Mouse (Mus musculus): ENCODE results near the gene AF067061. TPM values are rescaled to one million over a fixed set of nuclear protein-coding genes. Genes with fewer than 3 reads are reported as not detected.

Gene AF067061
- polyA plus RNA-seq (2014; fragmentation: Illumina TruSeq; extraction: RNeasy Lipid Tissue Mini Kit (QIAGEN cat#74804); ENCODE audit: low read depth, low replicate concordance), result not detected

DNA sequence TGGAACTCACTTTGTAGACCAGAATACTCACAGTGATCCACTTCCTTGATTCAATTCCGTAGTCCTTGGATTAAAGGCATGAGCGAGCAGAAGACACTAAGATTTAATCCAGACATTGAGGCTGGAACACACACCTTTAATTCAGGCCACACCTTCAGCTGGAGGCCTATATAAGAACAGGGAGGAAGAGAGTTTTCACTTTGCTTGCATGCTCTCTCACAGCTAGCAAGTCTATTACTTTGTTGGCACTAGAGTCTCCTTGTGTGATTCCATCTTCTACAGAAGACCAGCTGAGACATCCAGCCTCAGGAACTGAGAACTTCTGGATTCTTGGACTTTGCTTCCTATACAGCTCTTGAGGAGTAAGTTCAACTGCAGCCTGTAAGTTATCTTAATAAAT is at the start of gene AF067061:
AF067061 (plus strand) TSS at position 245 of the 400 bp plus-strand sequence.

DNA sequence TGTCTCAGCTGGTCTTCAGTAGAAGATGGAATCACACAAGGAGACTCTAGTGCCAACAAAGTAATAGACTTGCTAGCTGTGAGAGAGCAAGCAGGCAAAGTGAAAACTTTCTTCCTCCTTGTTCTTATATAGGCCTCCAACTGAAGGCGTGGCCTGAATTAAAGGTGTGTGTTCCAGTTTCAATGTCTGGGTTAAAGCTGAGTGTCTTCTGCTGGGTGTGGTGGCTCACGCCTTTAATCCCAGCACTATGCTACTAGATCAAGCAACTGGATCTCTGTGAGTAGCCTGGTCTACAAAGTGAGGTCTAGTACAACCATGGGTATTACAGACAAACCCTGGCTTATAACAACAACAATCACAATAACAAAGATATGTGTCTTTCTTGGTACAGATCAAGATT is 47.1 kb upstream of the AF067061 start, which contains the start of gene Gm21762:
Gm21762 (minus strand) TSS at position 101 of the 400 bp plus-strand sequence.

DNA sequence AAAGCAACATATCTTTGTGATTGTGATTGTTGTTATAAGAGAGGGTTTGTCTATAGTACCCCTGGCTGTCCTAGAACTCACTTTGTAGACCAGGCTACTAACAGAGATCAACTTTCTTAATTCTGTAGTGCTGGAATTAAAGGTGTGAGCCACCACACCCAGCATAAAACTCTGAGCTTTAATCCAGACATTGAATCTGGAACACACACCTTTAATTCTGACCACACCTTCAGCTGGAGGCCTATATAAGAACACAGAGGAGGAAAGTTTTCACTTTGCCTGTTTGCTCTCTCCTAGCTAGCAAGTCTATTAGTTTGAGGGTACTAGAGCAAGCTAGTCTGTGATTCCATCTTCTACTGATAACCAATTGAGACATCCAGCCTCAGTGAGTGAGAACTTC is 24.1 kb upstream of the AF067061 start, which contains the start of gene Gm21731:
Gm21731 (plus strand) TSS at position 301 of the 400 bp plus-strand sequence.

DNA sequence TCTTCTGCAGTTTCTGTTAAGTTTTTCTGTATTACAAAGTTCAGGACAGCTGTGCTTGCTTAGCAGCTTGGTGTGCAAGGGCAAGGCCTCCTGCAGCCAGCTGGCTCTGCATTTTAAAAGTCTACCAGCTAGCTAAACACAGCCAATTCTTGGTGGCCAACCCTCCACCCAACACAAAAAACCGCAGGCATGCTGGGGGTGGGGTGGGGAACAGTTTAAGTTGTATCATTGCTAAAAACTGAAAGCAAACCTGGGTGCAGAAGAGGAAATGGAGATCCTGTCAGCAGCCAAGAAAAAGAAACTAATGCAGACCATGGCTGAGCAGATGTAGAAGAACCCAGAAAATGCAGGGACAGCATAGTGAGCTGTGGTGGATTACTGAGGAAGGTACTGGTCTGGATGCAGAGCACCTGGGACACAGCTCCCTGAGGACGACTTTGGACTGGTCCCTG is 37.1 kb downstream of the AF067061 start, which contains the start of gene BC147527:
BC147527 (plus strand) TSS at position 402 of the 452 bp plus-strand sequence.

Other genes starting within 250 kb of the AF067061 start
- gene Gm36079, start 236.1 kb upstream of the AF067061 start, polyA plus RNA-seq (2014; fragmentation: Illumina TruSeq; extraction: RNeasy Lipid Tissue Mini Kit (QIAGEN cat#74804); ENCODE audit: low read depth, low replicate concordance), result not detected
- 2.3 TPM for gene Gm21188, start 210.9 kb upstream of the AF067061 start, polyA plus RNA-seq (2014; fragmentation: Illumina TruSeq; extraction: RNeasy Lipid Tissue Mini Kit (QIAGEN cat#74804); ENCODE audit: low read depth, low replicate concordance)
- gene Gm20767, start 122.9 kb upstream of the AF067061 start, polyA plus RNA-seq (2014; fragmentation: Illumina TruSeq; extraction: RNeasy Lipid Tissue Mini Kit (QIAGEN cat#74804); ENCODE audit: low read depth, low replicate concordance), result not detected
- gene Gm21818, start 90.7 kb upstream of the AF067061 start, polyA plus RNA-seq (2014; fragmentation: Illumina TruSeq; extraction: RNeasy Lipid Tissue Mini Kit (QIAGEN cat#74804); ENCODE audit: low read depth, low replicate concordance), result not detected
- gene Gm21762, start 47.2 kb upstream of the AF067061 start, polyA plus RNA-seq (2014; fragmentation: Illumina TruSeq; extraction: RNeasy Lipid Tissue Mini Kit (QIAGEN cat#74804); ENCODE audit: low read depth, low replicate concordance), result not detected
- not detected for gene Gm21731, start 24.0 kb upstream of the AF067061 start, polyA plus RNA-seq (2014; fragmentation: Illumina TruSeq; extraction: RNeasy Lipid Tissue Mini Kit (QIAGEN cat#74804); ENCODE audit: low read depth, low replicate concordance)
- gene BC147527, start 37.3 kb downstream of the AF067061 start, polyA plus RNA-seq (2014; fragmentation: Illumina TruSeq; extraction: RNeasy Lipid Tissue Mini Kit (QIAGEN cat#74804); ENCODE audit: low read depth, low replicate concordance), result 1.6 TPM
- gene Tcstv3, start 53.8 kb downstream of the AF067061 start, polyA plus RNA-seq (2014; fragmentation: Illumina TruSeq; extraction: RNeasy Lipid Tissue Mini Kit (QIAGEN cat#74804); ENCODE audit: low read depth, low replicate concordance), result not detected